Mouse (Mus musculus) frontal cortex, postnatal 36 days (tissue): Measurements from ENCODE around the gene Atp11a.
A peak's percentile ranks its signal among the peaks of the same experiment; 100 is the strongest.

Experiments used
- DNase-seq, 2 experiments: peaks; one replicate each; pipeline ENCODE4 v3.0.0; 2022; ENCODE audit warnings: low spot score in 2 of 2

The Atp11a gene

GRCm38 (mm10) chr8:12811231-12811630 lies 54.4 kb downstream of the Atp11a start:
- DNase-seq: no peak

- no peak for DNase-seq
These were observed 59.6 kb downstream of the Atp11a start for GRCm38 (mm10) chr8:12816412-12816811.

GRCm38 (mm10) chr8:12822892-12823291 lies 66.1 kb downstream of the Atp11a start:
- no peak for DNase-seq

- no peak for DNase-seq
These were observed 67.7 kb downstream of the Atp11a start for GRCm38 (mm10) chr8:12824562-12824961.

- no peak for DNase-seq
These were observed 68.4 kb downstream of the Atp11a start for GRCm38 (mm10) chr8:12825236-12825635.

GRCm38 (mm10) chr8:12825686-12826237 lies 68.9 kb downstream of the Atp11a start:
- no peak for DNase-seq

GRCm38 (mm10) chr8:12827124-12827523 lies 70.3 kb downstream of the Atp11a start:
- DNase-seq: no peak

GRCm38 (mm10) chr8:12828298-12828697 lies 71.5 kb downstream of the Atp11a start:
- no peak for DNase-seq

- no peak for DNase-seq
These were observed 72.6 kb downstream of the Atp11a start for GRCm38 (mm10) chr8:12829381-12829780.

GRCm38 (mm10) chr8:12831659-12832589 lies 75.1 kb downstream of the Atp11a start:
- DNase-seq: peak; percentile 7 to 21

- DNase-seq: no peak
These were observed 76.8 kb downstream of the Atp11a start for GRCm38 (mm10) chr8:12833616-12834015.

- DNase-seq: no peak
These were observed 84.0 kb downstream of the Atp11a start for GRCm38 (mm10) chr8:12840834-12841233.

GRCm38 (mm10) chr8:12842342-12842995 lies 85.7 kb downstream of the Atp11a start:
- DNase-seq: no peak

GRCm38 (mm10) chr8:12844347-12844950 lies 87.6 kb downstream of the Atp11a start:
- DNase-seq: no peak

GRCm38 (mm10) chr8:12846447-12846846 lies 89.6 kb downstream of the Atp11a start:
- no peak for DNase-seq

GRCm38 (mm10) chr8:12851241-12851640 lies 94.4 kb downstream of the Atp11a start:
- no peak for DNase-seq

- no peak for DNase-seq
These were observed 99.2 kb downstream of the Atp11a start for GRCm38 (mm10) chr8:12856038-12856437.

GRCm38 (mm10) chr8:12863061-12863460 lies 106.2 kb downstream of the Atp11a start:
- no peak for DNase-seq

GRCm38 (mm10) chr8:12863608-12864007 lies 106.8 kb downstream of the Atp11a start:
- no peak for DNase-seq

GRCm38 (mm10) chr8:12865790-12866189 lies 109.0 kb downstream of the Atp11a start:
- no peak for DNase-seq

GRCm38 (mm10) chr8:12869661-12870060 lies 112.8 kb downstream of the Atp11a start:
- no peak for DNase-seq

GRCm38 (mm10) chr8:12870656-12871055 lies 113.8 kb downstream of the Atp11a start:
- no peak for DNase-seq
